ENCODE assay signal across 15 mouse cellular contexts in the genomic region with DNA sequence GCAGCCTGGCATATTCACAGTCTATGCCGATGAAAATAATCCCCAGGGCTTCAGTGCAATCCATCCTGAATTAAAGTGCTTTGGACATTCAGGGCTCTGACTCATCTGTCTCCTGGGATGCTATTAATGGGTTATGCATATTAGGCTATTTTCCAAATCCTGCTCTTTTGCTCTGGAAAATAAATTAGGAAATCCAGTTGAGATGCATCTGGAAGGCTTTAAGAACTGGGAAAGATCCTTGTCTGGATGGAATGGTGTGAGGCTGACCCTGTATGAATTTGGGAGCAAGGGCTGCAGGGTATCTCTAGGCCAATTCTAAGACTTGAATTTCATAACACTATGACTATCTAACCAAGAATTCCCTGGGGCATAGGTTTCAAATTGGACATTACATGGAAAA.
DNase-seq lines count a peak whose midpoint lies in the region; ATAC-seq and TF ChIP-seq lines count a peak whose summit lies in the region.
"Had no signal": no experiment of that assay in that cellular context is flagged by ENCODE, and none has a peak within 500 bp of the region (broad histone marks: within the 10 kb centered on the region; RNA-seq: fewer than 3 reads in every experiment).

No protein-coding gene starts in this region.

- no peak overlapping the region for H3K4me3 ChIP-seq in lung, embryonic 14.5 days (ENCODE audit: low read depth, low read length)
- no peak overlapping the region for H3K4me3 ChIP-seq in liver, postnatal 0 days (ENCODE audit: low read depth, low read length)
- H3K4me3 ChIP-seq: liver, embryonic 13.5 days had no signal

- no peak for TF ChIP-seq CTCF in lung, embryonic 14.5 days (IDR thresholded peaks at IDR 0.05; ENCODE audit: low read depth)
- no peak for TF ChIP-seq CTCF in liver, postnatal 0 days (IDR thresholded peaks at IDR 0.05; ENCODE audit: low read depth)

- whole genome bisulfite sequencing in lung, embryonic 14.5 days: 56% methylated on average over 1 of the region's 1 CpGs
- 78% methylated on average over 1 of the region's 1 CpGs for WGBS in liver, postnatal 0 days (ENCODE audit: insufficient replicate concordance)

- TF ChIP-seq EP300 in liver, postnatal 0 days (IDR thresholded peaks at IDR 0.05; ENCODE audit: low read depth): no peak

- no peaks in the 10 kb centered on the region for H3K27me3 ChIP-seq in lung, embryonic 14.5 days (ENCODE audit: insufficient read depth, low read length)
- H3K27me3 ChIP-seq in liver, postnatal 0 days (ENCODE audit: insufficient read depth, low read length): no peaks in the 10 kb centered on the region
- H3K27me3 ChIP-seq: liver, embryonic 13.5 days had no signal

- ATAC-seq in lung, embryonic 14.5 days (ENCODE audit: insufficient read depth): no peak
- ATAC-seq in liver, postnatal 0 days: no peak
- ATAC-seq: forebrain, postnatal 0 days; intestine, postnatal 0 days had no signal

- no peak overlapping the region for H3K9ac ChIP-seq in lung, embryonic 14.5 days
- no peak overlapping the region for H3K9ac ChIP-seq in liver, postnatal 0 days (replicated peaks)
- H3K9ac ChIP-seq: forebrain, postnatal 0 days; liver, embryonic 13.5 days had no signal

- H3K27ac ChIP-seq in lung, embryonic 14.5 days (ENCODE audit: low read depth): no peak overlapping the region
- H3K27ac ChIP-seq in liver, postnatal 0 days (ENCODE audit: low read depth): no peak overlapping the region
- H3K27ac ChIP-seq: liver, embryonic 13.5 days had no signal

- intact Hi-C loops in heart, postnatal 14 days (cut with DNase I): no loop called here

- no peak overlapping the region for H3K4me2 ChIP-seq in lung, embryonic 14.5 days
- H3K4me2 ChIP-seq in liver, postnatal 0 days (ENCODE audit: low read depth, low read length): no peak overlapping the region
- H3K4me2 ChIP-seq: liver, embryonic 13.5 days had no signal

- no peaks in the 10 kb centered on the region for H3K9me3 ChIP-seq in lung, embryonic 14.5 days (ENCODE audit: low read depth, low read length)
- H3K9me3 ChIP-seq in liver, postnatal 0 days (ENCODE audit: low read length): no peaks in the 10 kb centered on the region
- H3K9me3 ChIP-seq: liver, embryonic 13.5 days had no signal

- no peaks in the 10 kb centered on the region for H3K36me3 ChIP-seq in lung, embryonic 14.5 days (ENCODE audit: insufficient read depth)
- no peaks in the 10 kb centered on the region for H3K36me3 ChIP-seq in liver, postnatal 0 days (replicated peaks; ENCODE audit: insufficient read depth, low read length)
- H3K36me3 ChIP-seq: liver, embryonic 13.5 days had no signal

- peak; percentile 34 to 44 for DNase-seq in heart, adult 9 months (ENCODE audit: low spot score in 2 of 2)
- no peak for DNase-seq in heart, postnatal 14 days
- DNase-seq in lung, embryonic 14.5 days: peak; percentile 9
- DNase-seq in lung, postnatal 10 days: no peak
- DNase-seq in 3134 (ENCODE audit: extremely low read depth, insufficient read length, low spot score) (peak; percentile 13), 3T3-L1 (ENCODE audit: low read depth, low spot score) (peak; percentile 1)
- no peak for DNase-seq in liver, postnatal 0 days
- DNase-seq in right cerebral cortex, postnatal 36 days (ENCODE audit: low spot score in 2 of 2): no peak
- DNase-seq: cerebellum, postnatal 14 days; forebrain, postnatal 0 days; layer of hippocampus, postnatal 36 days; liver, embryonic 13.5 days; right cerebral cortex, postnatal 14 days; thymus, postnatal 4 days had no signal

- no peaks in the 10 kb centered on the region for H3K4me1 ChIP-seq in lung, embryonic 14.5 days (ENCODE audit: insufficient read depth)
- no peaks in the 10 kb centered on the region for H3K4me1 ChIP-seq in liver, postnatal 0 days (ENCODE audit: insufficient read depth)
- H3K4me1 ChIP-seq: liver, embryonic 13.5 days had no signal

Comparison
In these comparisons a context has a peak if more than half of its experiments do, and no peak if none do; other contexts are left out.
1. DNase-seq: peak in heart, adult 9 months (2 of 2), lung, embryonic 14.5 days (single experiment), 3134 (single experiment) and 3T3-L1 (single experiment); none in heart, postnatal 14 days (0 of 2), lung, postnatal 10 days (single experiment), liver, postnatal 0 days (single experiment) and right cerebral cortex, postnatal 36 days (0 of 2).